Mouse (Mus musculus) CD4-positive, CD25-positive, alpha-beta regulatory T cell (primary cell): ENCODE results near the gene Aplp1. TPM values are rescaled to one million over a fixed set of nuclear protein-coding genes. Genes with fewer than 3 reads are reported as not detected.

Source experiments
- polyA plus RNA-seq: library from polyadenylated mRNA; unstranded; fragments of 100-300 nt; shearing (Covaris generic); gene quantifications from one replicate; pipeline ENCODE4 v1.2.1, GENCODE M21; 2017

Aplp1 gene
- 17.8 TPM for polyA plus RNA-seq

GRCm38 (mm10) chr7:30444971-30445751 lies at the start of gene Aplp1:
Aplp1 (minus strand) TSS chr7:30445535.

GRCm38 (mm10) chr7:30493401-30493931 lies 48.1 kb upstream of the Aplp1 start, which contains the start of gene Prodh2:
Prodh2 (plus strand) TSS chr7:30493622.

GRCm38 (mm10) chr7:30457629-30458330 lies 12.4 kb upstream of the Aplp1 start, which contains the start of the genes Kirrel2 and Nphs1:
Kirrel2 (minus strand) TSS chr7:30457690.
Nphs1 (plus strand) TSS chr7:30458315.

GRCm38 (mm10) chr7:30421175-30421889 lies 24.0 kb downstream of the Aplp1 start, which contains the start of gene Nfkbid:
Nfkbid (plus strand) TSS chr7:30421732.

GRCm38 (mm10) chr7:30419561-30420499 lies 25.5 kb downstream of the Aplp1 start, which contains the start of gene Hcst:
Hcst (minus strand) TSS chr7:30419854.

GRCm38 (mm10) chr7:30413596-30413995 lies 31.7 kb downstream of the Aplp1 start, which contains the start of gene Tyrobp:
Tyrobp (plus strand) TSS chr7:30413760.

Other genes starting within 250 kb of the Aplp1 start
- 72.0 TPM for gene Capns1, start 246.7 kb downstream of the Aplp1 start, polyA plus RNA-seq
- 55.5 TPM for gene Polr2i, start 213.6 kb downstream of the Aplp1 start, polyA plus RNA-seq
- gene Tbcb, start 213.3 kb downstream of the Aplp1 start, polyA plus RNA-seq = 105 TPM
- not detected for gene Ovol3, start 209.8 kb downstream of the Aplp1 start, polyA plus RNA-seq
- 0.39 TPM for gene Thap8, start 165.4 kb downstream of the Aplp1 start, polyA plus RNA-seq
- gene Wdr62, start 165.1 kb downstream of the Aplp1 start, polyA plus RNA-seq = 5.4 TPM
- gene Clip3, start 153.8 kb downstream of the Aplp1 start, polyA plus RNA-seq = 3.3 TPM
- gene Alkbh6, start 136.8 kb downstream of the Aplp1 start, polyA plus RNA-seq = 168 TPM
- gene Syne4, start 130.7 kb downstream of the Aplp1 start, polyA plus RNA-seq = 15.5 TPM
- not detected for gene E130208F15Rik, start 123.8 kb downstream of the Aplp1 start, polyA plus RNA-seq
- gene Sdhaf1, start 121.6 kb downstream of the Aplp1 start, polyA plus RNA-seq = 64.6 TPM
- not detected for gene Lrfn3, start 82.8 kb downstream of the Aplp1 start, polyA plus RNA-seq
- gene Tyrobp, start 31.8 kb downstream of the Aplp1 start, polyA plus RNA-seq = 5.5 TPM
- gene Hcst, start 25.7 kb downstream of the Aplp1 start, polyA plus RNA-seq = 409 TPM
- gene Nfkbid, start 23.8 kb downstream of the Aplp1 start, polyA plus RNA-seq = 99.8 TPM
- not detected for gene Kirrel2, start 12.2 kb upstream of the Aplp1 start, polyA plus RNA-seq
- not detected for gene Nphs1, start 12.8 kb upstream of the Aplp1 start, polyA plus RNA-seq
- not detected for gene Prodh2, start 48.1 kb upstream of the Aplp1 start, polyA plus RNA-seq
- gene Arhgap33, start 89.5 kb upstream of the Aplp1 start, polyA plus RNA-seq = 1.2 TPM
- gene Hspb6, start 106.6 kb upstream of the Aplp1 start, polyA plus RNA-seq = 4.2 TPM
- gene Proser3, start 106.8 kb upstream of the Aplp1 start, polyA plus RNA-seq = 9.9 TPM
- gene Lin37, start 114.3 kb upstream of the Aplp1 start, polyA plus RNA-seq = 89.4 TPM
- gene U2af1l4, start 117.8 kb upstream of the Aplp1 start, polyA plus RNA-seq = 47.2 TPM
- gene Gm49396, start 117.8 kb upstream of the Aplp1 start, polyA plus RNA-seq = 86.6 TPM
- 217 TPM for gene Psenen, start 118.1 kb upstream of the Aplp1 start, polyA plus RNA-seq
- gene Igflr1, start 119.9 kb upstream of the Aplp1 start, polyA plus RNA-seq = 150 TPM
- gene Kmt2b, start 143.2 kb upstream of the Aplp1 start, polyA plus RNA-seq = 15.9 TPM
- gene Zbtb32, start 153.4 kb upstream of the Aplp1 start, polyA plus RNA-seq = 11.7 TPM
- 0.83 TPM for gene Upk1a, start 167.3 kb upstream of the Aplp1 start, polyA plus RNA-seq
- 581 TPM for gene Cox6b1, start 180.6 kb upstream of the Aplp1 start, polyA plus RNA-seq
- not detected for gene Etv2, start 190.3 kb upstream of the Aplp1 start, polyA plus RNA-seq
- gene Rbm42, start 204.8 kb upstream of the Aplp1 start, polyA plus RNA-seq = 204 TPM
- gene Haus5, start 219.5 kb upstream of the Aplp1 start, polyA plus RNA-seq = 37.3 TPM
- not detected for gene Pmis2, start 226.1 kb upstream of the Aplp1 start, polyA plus RNA-seq